Mouse (Mus musculus): ENCODE data around the gene Flnb.

DNA sequence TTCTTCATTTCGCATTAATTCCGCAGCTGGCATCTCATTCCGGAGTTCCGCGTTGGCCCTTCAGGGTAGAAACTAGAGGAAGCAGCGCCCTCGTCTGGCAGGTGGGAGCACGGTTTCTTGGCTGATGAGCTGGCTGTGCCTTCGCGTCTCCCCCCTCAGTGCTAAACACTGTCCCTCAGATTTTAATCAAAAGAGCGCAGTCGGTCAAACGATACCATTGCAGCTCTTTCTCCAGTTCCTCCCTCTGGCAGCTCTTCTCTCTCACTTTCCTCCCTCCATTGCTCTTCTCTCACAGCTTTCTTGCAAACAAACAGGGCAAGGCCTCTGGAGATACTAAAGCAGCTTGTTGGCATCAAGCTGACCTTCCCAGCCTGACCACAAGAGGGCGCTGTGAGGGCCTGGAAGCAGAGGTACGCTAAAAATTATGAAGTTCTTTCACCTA lies 179.5 kb downstream of the Flnb start:
- TF ChIP-seq POLR2A (IDR thresholded peaks at IDR 0.05; ENCODE audit: insufficient read length, low read depth) (no peak), USF1 (IDR thresholded peaks at IDR 0.05; ENCODE audit: low read depth) (no peak)
